Mouse (Mus musculus): ENCODE data around the gene Lsm12.

Gene Lsm12

DNA sequence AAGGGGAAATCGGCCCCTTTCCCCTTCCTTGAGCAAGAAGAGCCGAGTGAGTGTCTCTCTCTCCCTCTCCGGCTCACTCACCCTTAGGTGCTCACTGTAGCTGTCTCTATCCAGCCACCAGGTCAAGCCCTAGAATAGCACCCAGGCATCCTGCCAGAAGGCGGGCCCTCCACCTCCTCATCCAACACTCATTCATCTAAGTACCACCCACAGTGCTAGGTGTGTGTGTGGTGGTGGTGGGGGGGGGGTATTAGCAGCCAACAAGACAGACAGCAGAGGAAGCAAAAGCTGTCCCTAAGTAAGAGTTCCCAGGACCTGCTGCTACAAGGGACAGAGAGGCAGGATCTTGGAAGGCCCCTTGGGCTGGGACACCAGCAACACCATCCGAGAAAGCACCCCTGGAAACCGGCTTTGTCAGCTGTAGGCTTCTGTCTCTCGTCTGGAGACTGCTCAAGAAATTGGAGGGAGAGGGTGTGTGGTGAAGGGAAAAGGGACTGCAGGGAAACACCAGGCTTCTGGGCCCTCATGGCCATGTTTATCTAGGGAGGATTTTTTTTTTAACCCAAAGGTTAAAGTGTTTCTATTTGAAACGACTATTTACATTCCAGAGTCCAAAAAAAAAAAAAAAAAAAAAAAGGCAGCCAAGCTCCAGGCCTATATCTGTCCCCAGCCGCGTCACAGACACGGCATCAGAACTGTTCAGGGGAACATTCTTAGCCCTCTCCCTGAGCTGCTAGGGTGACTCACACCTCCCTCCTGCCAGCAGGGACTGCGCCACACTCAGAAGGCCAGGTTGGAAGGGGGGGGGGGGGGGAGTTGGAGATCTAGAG lies 31.2 kb upstream of the Lsm12 start:
- DNase-seq = no peak

DNA sequence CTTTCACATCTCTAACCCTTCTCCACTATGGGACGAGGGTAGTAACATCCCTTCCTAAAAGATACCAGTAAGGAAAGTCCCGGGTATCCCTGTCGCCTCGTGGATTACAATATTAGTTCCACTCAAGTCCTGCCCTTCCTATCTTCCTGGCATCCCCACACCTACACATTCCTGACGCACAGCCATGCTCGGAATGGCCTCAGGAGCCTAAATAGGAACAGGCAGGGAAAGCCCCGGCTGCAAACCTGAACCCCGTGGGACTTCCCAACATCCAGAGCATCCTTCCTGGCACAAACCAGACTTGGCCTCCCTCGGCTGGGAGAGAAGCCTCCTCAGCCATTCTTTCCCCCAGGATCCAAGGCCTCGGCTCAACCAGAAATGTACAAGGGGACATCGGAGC lies 30.4 kb upstream of the Lsm12 start:
- DNase-seq = no peak

DNA sequence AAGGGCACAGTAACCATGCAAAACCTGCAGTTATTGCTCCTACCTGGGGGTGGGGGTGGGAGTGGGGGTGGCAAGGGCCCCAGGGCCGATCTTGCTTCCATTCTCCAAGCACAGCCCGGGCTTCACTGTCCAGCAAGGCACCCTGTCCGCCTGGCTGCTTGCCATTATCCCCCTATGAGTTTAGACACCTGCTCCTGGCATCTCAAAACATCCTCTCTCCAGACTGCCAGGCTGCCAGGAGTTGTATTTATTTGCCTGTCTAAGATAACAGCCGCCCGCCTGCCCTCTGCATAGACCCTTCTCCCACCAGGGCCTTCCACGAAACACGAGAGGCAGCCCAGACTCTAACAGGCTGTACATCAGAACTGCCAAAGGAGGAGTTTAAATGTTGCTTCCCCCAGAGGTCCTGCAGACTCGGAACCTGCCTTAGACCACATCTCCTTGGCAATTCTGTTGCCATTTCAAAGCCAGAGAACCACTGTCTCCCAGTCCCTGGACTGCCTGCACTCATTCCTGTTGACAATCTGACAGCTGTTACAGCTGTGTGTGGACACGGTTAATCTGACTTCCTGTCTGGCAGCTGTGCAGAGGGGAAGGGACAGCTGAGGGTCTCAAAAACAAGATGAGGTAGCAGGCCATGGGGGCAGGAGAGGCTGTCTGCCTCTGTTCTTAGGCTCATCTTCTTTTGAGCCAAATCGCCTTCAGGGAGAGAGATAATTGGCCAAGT lies 29.5 kb upstream of the Lsm12 start:
- DNase-seq = no peak

DNA sequence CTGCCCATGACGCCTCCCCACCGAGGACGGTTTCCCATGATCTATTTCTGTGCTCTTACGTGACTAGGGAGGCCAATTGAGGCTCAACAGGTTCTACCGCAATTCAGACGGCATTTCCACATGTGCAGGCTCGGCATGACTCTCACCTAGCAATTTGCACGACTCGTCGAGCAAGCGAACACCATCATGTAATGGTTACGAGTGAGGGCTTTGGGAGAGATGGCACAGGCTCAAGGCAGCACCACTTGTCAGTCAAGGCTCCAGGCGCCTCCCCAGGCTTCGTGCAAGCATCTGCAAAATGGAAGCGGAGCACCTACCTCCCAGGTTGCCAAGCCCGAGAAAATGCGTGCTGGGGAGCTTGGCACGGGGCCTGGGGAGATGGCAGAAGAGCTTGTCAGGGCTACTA lies 26.8 kb upstream of the Lsm12 start:
- DNase-seq = no peak

DNA sequence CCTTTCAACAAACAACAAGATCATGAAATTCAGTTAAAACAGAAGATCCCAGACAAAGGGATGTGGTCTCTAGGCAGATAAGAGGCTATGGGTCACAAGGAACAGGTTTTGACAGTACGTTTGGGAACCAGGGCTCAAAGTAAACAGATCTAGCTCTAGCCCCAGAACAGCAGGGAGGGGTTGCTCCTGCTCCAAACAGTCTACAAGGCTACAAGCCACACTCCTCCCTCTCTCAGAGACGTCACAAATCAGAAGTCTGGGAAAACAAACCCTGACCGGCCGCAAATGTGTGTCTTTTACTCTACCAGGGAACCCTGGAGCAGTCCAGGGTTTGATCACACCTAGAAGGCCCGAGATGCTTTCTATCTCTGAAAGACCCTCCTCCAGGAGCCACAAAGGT lies 25.9 kb upstream of the Lsm12 start:
- DNase-seq = no peak

DNA sequence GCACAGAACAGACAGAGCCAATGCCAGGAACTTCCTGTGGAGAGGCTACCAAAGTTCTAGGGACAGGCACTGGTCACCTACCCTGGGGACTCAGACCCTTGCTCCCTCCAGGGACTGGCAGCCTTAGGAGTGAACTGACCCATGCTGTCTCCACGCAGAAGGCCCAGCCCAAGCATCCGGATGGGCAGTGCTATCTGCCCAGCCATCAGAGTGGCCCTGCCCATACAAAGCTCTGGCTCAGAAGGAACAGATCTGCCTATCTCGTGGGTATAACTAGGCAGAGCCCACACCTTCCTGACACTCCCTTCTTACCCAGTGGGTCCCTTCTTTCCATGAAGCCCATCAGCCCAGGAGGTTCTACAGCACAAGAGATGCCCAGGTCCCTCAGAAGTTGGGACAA lies 25.1 kb upstream of the Lsm12 start:
- DNase-seq = no peak

DNA sequence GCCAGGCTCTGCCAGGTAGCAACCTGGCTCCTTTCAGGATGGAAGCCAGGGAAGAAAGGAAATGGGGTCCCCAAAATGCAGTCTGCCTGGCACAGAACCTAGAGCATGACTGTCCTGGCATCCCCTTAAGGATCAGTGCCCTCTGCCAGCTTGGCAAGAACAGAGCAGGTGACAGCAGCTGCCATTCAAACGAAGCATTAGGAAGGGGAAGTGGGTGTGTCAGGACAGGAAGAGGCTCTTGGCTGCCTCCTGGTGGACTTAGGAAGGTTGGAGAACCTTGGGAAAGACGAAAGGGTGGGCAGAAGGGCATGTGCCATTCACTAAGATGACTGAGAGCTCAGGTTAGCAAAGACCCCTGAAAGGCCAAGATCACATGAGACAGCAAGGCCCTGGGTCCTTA lies 24.6 kb upstream of the Lsm12 start:
- no peak for DNase-seq

DNA sequence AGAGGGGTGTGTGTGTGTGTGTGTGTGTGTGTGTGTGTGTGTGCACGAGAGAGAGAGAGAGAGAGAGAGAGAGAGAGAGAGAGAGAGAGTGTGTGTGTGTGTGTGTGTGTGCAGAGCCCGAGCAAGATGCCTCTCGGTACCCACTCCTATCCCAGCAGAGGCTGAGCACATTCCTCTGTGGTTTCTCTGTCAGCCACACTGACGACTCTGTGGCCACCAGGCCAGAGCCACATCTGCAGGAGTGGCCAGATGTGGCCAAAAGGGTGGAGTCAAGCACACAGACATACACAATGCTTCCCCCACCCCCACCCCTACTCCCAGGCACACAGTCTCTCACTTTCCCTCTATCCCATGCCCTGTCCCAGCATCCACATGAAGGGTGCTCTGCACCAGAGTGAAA lies 23.8 kb upstream of the Lsm12 start:
- no peak for DNase-seq

DNA sequence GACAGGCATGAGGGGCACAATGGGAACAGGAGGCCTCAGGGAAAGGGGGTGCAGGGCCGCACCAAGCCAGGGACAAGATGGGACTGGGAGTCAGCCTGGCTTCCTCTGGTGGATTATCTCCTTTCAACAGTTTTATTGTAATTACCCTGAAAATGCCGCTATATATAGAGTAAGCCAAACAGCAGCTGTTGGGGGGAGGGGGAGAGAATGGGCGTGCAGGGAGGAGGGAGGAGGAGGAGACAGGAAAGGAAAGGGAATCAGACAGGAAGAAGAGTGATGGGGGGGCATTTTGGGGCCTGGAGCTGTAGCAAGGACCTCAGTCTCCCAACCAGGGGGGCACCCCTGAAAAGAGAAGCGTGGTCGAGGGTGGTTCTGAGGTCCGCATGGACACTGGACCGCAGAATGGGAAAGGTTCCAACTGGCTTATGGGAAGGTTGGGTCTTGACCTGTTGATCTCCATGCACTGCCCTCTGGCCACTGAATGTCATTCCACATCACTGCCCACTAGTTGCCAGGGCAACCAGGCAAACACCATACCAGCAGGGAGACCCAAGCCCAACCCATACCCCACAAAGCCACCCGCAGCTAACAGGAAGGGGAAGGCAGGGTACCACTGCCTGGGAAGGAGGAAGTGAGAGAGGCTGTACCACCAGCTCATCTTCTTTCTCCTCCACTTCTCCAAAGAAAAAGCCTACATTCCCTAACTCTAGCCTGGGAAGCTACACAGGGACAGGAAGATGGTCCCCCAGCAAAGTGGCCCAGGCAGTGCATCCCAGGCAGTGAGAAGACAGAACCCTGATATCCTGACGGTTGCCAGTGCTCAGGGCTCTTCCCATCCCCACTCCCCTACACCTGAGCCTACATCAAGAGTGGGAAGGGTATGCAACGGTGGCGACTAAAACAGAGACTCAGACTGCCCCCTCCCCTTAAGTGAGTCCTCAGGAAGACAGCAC lies 23.0 kb upstream of the Lsm12 start:
- no peak for DNase-seq

DNA sequence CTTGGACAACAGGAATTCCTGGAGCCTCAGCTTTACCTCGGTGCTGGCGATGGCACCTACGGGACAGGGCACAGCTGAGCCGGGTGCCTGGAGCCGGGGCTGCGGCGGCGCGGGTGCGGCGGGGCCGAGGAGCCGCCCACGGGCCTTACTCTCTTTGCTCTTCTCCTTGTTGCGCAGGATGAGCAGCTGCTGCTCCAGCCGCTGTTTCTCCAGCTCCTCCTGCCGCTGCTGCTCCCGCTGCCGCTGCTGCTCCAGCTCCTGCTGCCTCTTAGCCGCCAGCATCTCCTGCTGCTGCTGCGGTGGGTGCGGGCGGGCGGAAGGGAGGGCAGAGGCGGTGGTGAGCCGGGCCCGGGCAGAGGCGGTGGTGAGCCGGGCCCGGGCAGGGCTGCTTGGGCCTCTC lies 21.4 kb upstream of the Lsm12 start:
- DNase-seq = no peak

DNA sequence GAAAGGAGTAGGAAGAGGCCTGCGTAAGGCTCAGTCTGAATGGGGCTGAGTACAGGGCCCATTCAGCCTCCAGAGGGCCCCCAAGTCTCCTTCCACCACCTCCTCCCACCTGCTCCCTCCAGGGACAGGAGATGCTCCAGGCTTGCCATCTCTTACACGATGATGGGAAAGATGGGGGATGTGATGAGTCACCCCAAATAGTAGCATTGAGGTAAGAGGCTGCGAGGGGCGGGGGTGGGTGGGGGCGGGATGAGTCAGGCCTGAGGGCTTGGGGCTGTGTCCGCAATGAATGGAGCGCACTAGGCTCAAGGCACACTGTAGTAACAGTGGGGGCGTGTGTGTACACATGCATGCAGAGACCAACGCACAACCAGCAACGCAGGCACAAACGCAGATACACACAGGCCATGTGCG lies 16.3 kb upstream of the Lsm12 start:
- DNase-seq = peak; percentile 64

DNA sequence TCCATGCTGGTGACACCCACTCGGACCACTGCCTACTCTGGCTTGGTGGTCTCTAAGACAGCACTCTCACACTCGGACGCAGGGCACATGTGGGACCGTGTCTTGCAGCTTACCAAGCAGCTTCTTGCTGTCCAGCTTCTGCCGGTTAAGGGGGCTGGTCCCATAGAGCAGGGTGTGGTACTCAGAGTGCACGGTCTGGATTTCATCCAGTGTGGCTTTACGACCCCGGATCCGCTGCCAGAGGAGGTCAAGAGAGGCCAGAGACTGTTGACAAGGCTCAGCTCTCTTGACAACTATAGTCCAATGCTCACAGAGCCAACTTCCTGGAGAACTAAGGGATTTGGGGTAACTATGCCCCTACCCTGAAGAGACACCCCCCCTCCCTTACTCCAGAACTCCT lies 14.8 kb upstream of the Lsm12 start:
- DNase-seq = no peak

DNA sequence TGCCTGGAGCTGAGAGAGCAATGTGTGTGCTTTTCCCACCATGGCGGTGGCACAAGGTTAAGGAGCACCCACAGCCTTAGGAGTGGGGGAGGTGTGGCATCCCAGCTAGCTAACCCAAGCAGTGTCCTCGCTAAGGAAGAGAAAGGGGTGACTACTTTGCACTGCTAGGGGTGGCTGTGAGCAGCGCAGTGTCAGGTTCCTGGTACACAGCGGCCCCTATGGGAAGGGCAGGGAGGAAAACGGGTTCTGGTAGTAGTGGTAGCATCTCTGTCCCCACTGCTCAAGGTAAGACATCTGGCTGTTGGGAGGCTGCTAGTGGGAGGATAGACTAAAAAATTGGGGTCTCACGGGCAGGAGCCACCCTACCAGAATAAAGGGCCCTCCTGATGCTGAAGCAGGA lies 13.1 kb upstream of the Lsm12 start:
- DNase-seq = no peak

DNA sequence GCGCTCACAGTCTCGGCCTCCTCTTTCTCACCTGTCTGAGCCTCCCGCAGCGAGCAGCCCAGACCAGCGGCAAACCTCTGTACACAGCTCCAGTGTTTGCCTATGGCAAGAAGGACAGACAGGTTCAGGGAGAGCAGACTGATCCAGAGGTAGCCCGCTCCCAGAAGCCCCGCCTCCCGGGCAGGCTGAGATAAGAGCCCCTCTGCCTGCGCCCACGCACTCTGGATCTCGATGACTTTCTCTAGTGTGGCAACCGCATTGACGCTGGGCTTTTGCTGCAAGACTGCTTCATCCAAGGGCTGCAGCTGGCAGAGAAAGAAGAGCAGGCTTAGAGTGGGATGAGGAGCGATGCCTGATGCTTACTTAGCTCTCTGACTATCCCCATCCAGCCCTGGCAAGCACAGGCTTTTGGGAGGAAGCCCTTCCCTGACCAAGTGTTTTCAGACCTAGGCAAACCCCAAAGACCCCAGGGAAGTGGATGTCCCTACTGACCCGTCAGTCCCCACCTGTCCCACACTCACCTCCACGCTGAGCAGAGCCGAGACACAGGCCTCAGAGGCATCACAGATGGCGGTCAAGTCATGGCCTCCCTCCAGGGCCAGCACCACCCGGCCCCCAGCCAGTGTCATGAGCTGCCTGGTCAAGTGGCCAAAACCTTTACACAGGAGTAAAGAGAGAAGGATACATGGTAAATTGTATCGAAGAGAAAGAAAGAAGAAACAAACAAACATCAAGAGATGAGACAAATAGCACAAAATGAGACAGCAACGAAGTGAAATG lies 11.1 kb upstream of the Lsm12 start:
- DNase-seq = no peak

DNA sequence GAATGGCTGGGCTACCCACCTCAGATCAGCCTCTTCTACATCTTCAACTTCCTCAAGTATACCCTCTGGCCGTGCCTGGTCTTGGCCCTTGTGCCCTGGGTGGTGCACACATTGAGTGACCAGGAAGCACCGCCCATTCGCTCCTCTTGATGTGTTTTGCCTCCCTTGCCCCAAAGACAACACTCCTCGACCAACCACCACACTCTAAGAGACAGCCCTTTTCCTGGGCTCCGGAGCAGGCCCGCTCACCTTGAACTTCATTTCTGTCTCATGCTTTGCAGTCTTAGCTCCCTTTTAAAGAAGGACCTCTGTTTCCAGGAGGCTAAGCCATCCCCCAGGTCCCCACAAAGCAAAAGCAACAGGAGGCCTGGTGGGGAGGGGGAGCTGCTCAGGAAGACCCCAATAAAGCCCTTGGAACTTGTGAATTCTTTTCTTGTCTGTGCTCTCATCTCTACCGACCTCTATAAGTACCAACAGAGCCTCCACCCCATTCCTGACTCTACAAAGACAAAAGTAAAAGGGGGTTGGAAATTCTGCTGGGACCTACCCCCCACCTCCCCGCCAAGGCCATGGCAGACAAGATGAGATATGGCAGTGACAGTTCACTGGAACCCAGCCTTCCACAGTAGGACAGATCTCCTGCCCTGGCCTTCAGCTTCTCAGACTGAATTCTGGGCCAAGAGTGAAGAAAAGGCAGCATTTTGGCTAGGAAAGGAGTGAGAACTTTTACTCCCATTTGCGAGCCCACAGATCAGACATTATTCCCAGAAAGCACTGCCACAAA lies 8.8 kb upstream of the Lsm12 start:
- no peak for DNase-seq

DNA sequence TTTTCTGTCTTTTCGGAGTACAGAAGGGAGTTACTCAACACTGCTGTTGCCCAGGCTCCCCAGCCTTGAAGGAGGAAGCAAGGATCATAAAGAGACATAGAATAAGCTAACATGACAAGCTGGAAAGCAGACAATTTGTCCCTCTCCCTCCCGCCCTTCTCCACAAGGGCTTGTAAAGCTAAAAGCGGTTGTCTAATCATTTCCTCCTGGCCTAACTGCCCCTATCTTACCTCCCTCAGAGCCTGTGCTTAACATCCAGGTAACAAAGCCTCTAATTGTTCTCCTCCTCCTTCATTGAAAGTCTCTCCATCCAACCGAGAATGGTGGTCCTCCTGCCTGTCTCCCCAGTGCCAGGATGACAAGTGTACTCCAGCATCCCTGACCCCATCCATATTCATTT lies 5.8 kb upstream of the Lsm12 start:
- DNase-seq = no peak

DNA sequence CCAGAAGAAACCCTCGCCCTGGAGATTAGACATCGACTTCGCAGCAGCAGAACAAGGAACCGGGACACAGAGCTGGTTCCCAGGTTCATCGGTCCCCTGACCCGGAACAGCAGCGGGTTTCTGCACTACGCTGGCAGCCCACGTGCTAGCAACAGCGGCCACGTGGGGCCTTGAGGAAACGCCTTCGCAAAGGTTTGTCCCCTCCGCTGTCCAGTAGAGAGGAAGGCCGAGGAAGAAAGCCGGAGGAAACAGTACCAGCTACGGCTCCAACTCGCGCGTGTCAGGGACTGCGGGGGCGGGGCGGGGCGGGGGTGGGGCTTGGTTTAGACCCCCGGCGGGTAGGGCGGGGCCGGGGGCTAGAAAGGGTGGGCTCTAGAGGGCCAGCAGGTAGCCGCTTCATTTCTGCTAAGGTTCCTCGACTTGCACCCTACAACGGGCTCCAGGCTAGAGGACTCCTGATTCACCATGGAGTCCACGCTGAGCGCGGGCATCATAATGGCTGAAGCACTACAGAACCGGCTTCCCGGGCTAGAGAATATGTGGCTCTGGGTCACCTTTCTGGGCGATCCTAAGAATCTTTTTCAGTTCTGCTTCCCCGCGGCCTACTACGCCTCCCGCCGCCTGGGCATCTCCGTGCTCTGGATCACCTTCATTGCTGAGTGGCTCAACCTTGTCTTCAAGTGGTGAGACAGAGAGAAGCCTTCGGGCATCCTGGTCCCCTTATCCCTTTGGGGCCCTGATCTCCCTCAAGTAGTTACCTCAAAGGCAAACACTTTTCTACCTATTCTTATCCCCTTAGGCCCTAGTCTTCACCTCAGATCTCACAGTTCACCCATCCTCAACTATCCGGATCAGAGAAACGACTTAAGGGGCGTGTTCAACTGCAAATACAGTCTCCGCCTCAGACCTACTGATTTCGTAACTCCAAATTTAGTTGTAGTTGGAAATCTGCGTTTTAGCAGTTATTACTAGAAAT lies 4.7 kb upstream of the Lsm12 start, which contains the start of gene G6pc3:
TSS of gene G6pc3 (plus strand) at position 160 of the 976 bp plus-strand sequence.
- DNase-seq = peak; percentile 88

DNA sequence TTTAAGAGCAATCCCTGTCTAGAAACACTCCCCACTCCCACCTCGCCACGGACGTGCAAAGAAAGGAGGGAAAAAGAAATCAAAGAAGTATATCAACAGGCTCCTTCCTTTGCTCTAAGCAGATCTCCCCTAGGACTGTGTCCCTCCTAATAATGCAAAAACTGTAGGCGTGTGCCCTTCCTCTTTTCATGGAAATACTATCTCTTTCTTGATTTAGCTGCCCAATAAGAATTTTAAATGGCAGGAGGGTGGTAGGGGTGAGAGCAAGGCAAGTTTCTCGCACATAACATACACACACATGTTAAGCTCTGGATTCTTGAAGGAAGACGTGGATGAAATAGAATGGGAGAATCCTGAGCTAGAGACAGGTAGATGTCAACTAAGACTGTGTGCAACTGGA lies 3.9 kb upstream of the Lsm12 start:
- DNase-seq = no peak

DNA sequence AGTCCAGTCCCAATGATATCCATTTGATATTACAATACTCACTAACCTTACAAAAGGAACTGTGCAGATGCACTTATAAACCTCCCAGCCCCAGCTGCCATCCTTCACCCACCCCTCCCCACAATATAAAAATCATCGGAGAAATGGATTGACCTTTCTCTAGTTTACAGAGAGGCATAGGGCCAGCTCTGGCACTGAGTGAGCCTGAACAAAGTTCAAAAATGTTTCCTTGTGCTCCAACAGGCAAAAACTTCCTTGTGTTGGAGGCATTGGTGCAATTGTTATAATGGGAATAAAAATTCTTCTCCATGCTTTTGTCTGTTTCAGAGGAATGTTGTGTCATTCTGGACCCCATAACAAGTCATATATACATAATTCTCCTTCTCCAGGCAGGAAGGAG lies 1.1 kb upstream of the Lsm12 start:
- no peak for DNase-seq

DNA sequence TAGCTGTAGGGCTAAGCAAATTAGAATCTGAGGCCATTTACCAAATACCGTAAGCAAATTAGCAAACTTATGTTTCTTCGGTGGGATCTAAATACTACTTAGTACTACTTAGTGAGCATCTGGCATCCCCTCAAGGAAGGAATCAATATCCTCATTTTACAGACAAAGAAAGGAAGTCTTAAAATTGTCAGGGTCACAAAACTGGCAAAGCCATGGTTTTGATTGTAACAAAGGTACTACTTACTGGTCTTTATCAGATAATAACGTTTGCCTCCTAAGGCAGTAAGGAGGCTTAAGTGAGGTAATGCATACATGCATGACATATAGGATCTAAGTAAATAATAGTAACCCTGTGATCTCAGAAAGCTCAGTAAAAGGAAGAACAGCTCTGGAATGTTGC lies 581 bp upstream of the Lsm12 start:
- DNase-seq = no peak

Measured in right cerebral cortex, postnatal 25 days (tissue).